Comparison of ENCODE assay signal across 34 mouse cellular contexts in genomic region chr9:44673005-44673404, GRCm38 (mm10). TPM values are rescaled to one million over a fixed set of nuclear protein-coding genes. Genes with fewer than 3 reads are reported as not detected.
A peak's percentile ranks its signal among the peaks of the same experiment; 100 is the strongest.
DNase-seq lines count a peak whose midpoint lies in the region; ATAC-seq lines count a peak whose summit lies in the region.
"Had no signal": no experiment of that assay in that cellular context is flagged by ENCODE, and none has a peak within 500 bp of the region (broad histone marks: within the 10 kb centered on the region; RNA-seq: fewer than 3 reads in every experiment).

Gene Treh, plus strand, starts transcription at chr9:44673233.

- H3K4me3 ChIP-seq in kidney, embryonic 16.5 days (ENCODE audit: low read length) = no peak within 1 kb of the TSS
- H3K4me3 ChIP-seq: embryonic facial prominence, embryonic 13.5 days; forebrain, embryonic 15.5 days; hindbrain, embryonic 10.5 days; limb, embryonic 12.5 days; lung, embryonic 15.5 days; midbrain, embryonic 15.5 days; myocyte; neural tube, embryonic 13.5 days had no signal

- no peak within 1 kb of the TSS for H3K4me2 ChIP-seq in kidney, embryonic 16.5 days (replicated peaks; ENCODE audit: low read depth, low read length)
- H3K4me2 ChIP-seq: embryonic facial prominence, embryonic 13.5 days; forebrain, embryonic 15.5 days; heart, embryonic 11.5 days; limb, embryonic 12.5 days; lung, embryonic 15.5 days; midbrain, embryonic 15.5 days; neural tube, embryonic 13.5 days had no signal

- no peak within 1 kb of the TSS for H3K27ac ChIP-seq in kidney, embryonic 16.5 days (ENCODE audit: low read length)
- H3K27ac ChIP-seq: embryonic facial prominence, embryonic 13.5 days; forebrain, embryonic 15.5 days; hindbrain, embryonic 10.5 days; limb, embryonic 12.5 days; liver, embryonic 14.5 days; lung, embryonic 15.5 days; midbrain, embryonic 15.5 days; neural tube, embryonic 13.5 days; stomach, postnatal 0 days had no signal

- peak; percentile 83 for DNase-seq in heart, adult 11 months
- no peak for DNase-seq in heart, postnatal 14 days
- peak; percentile 95 for DNase-seq in kidney, adult 9 months
- DNase-seq in kidney, postnatal 36 days = peak; percentile 92 to 93
- DNase-seq in adrenal gland, postnatal 14 days = no peak
- no peak for DNase-seq in ovary, postnatal 10 days (ENCODE audit: low spot score)
- DNase-seq: adrenal gland, adult 8-10 months; cerebellum, adult 8-10 months; cerebellum, postnatal 36 days; embryo, embryonic 11 days; gastrocnemius, postnatal 36 days; lung, postnatal 36 days; right cerebral cortex, adult 18-20 months; right cerebral cortex, postnatal 4 days; thymus, adult 2 months had no signal

- no peak within 1 kb of the TSS for H3K9ac ChIP-seq in kidney, embryonic 16.5 days (replicated peaks; ENCODE audit: low read length)
- H3K9ac ChIP-seq: embryonic facial prominence, embryonic 13.5 days; forebrain, embryonic 15.5 days; limb, embryonic 12.5 days; liver, embryonic 14.5 days; lung, embryonic 15.5 days; midbrain, embryonic 15.5 days; neural tube, embryonic 13.5 days had no signal

- WGBS in kidney, embryonic 16.5 days = 75% methylated on average over 3 of the region's 3 CpGs

- no peaks in the 10 kb centered on the region for H3K27me3 ChIP-seq in kidney, embryonic 16.5 days (ENCODE audit: insufficient read depth, low read length)
- H3K27me3 ChIP-seq: embryonic facial prominence, embryonic 13.5 days; forebrain, embryonic 15.5 days; limb, embryonic 12.5 days; lung, embryonic 15.5 days; midbrain, embryonic 15.5 days; neural tube, embryonic 13.5 days had no signal

- intact Hi-C loops in heart, postnatal 14 days (cut with DNase I) = no loop called here

- H3K36me3 ChIP-seq in kidney, embryonic 16.5 days (ENCODE audit: insufficient read depth, low read length) = no peaks in the 10 kb centered on the region
- H3K36me3 ChIP-seq: embryonic facial prominence, embryonic 13.5 days; forebrain, embryonic 15.5 days; hindbrain, embryonic 10.5 days; limb, embryonic 12.5 days; lung, embryonic 15.5 days; midbrain, embryonic 15.5 days; neural tube, embryonic 13.5 days had no signal

- peaks cover 7% of the 10 kb centered on the region; the same call in 1 of the 2 replicates for H3K9me3 ChIP-seq in kidney, embryonic 16.5 days (ENCODE audit: low read length)
- H3K9me3 ChIP-seq: embryonic facial prominence, embryonic 13.5 days; forebrain, embryonic 15.5 days; limb, embryonic 12.5 days; lung, embryonic 15.5 days; midbrain, embryonic 15.5 days; neural tube, embryonic 13.5 days had no signal

- no peak for ATAC-seq in kidney, embryonic 16.5 days (ENCODE audit: low FRiP score, low TSS enrichment)
- 0 out of 2 replicates have a peak, but pooled peaks have one; percentile 14 for ATAC-seq in erythroblast, adult 5-6 weeks (replicated peaks; ENCODE audit: low FRiP score, poor library complexity, severe bottlenecking)
- ATAC-seq: forebrain, embryonic 15.5 days; hindbrain, embryonic 16.5 days; intestine, embryonic 16.5 days; midbrain, embryonic 15.5 days; Patski had no signal

- no peaks in the 10 kb centered on the region for H3K4me1 ChIP-seq in kidney, embryonic 16.5 days (ENCODE audit: insufficient read depth, low read length)
- H3K4me1 ChIP-seq: embryonic facial prominence, embryonic 13.5 days; forebrain, embryonic 15.5 days; hindbrain, embryonic 10.5 days; limb, embryonic 12.5 days; lung, embryonic 15.5 days; midbrain, embryonic 15.5 days; neural tube, embryonic 13.5 days had no signal

RNA-seq across cellular contexts. Expression of gene Treh, which starts in this region (rescaled TPM):
- total RNA-seq in heart, postnatal 14 days (2021) = not detected
- polyA plus RNA-seq in kidney, embryonic 16.5 days (2015; fragmentation: Nextera tagmentation; extraction: Ambion mirVana) = 0.17 TPM in 1 of 2 replicates, not detected in the other
- not detected in 2 replicates for total RNA-seq in erythroblast, adult 5-6 weeks (2015; ENCODE audit: low replicate concordance)
- total RNA-seq in erythroblast, adult 5-6 weeks (2017; ENCODE audit: low replicate concordance) = not detected in 2 replicates
- not detected in 2 replicates for total RNA-seq in adrenal gland, postnatal 14 days (2021)
- total RNA-seq: adrenal gland, adult 8-10 months; ES-E14; gastrocnemius, postnatal 36 days; left cerebral cortex, postnatal 14 days had no signal
- polyA plus RNA-seq: embryonic facial prominence, embryonic 13.5 days; forebrain, embryonic 15.5 days; heart, embryonic 11.5 days; heart, postnatal 0 days; hindbrain, embryonic 10.5 days; hindbrain, embryonic 16.5 days; limb, embryonic 12.5 days; liver, embryonic 14.5 days; lung, embryonic 15.5 days; midbrain, embryonic 15.5 days; neural tube, embryonic 13.5 days; Patski; stomach, postnatal 0 days had no signal

Comparison
In these comparisons a context has a peak if more than half of its experiments do, and no peak if none do; other contexts are left out.
1. DNase-seq: peak in heart, adult 11 months (single experiment), kidney, adult 9 months (single experiment) and kidney, postnatal 36 days (2 of 2); none in heart, postnatal 14 days (0 of 2), adrenal gland, postnatal 14 days (single experiment) and ovary, postnatal 10 days (single experiment).
2. Peak in ATAC-seq in erythroblast, adult 5-6 weeks; RNA of the gene not detected or under 1 TPM.